Mouse (Mus musculus): ENCODE measurements around the gene Guk1. TPM values are rescaled to one million over a fixed set of nuclear protein-coding genes. Genes with fewer than 3 reads are reported as not detected.

Gene Guk1
- polyA plus RNA-seq, 1 experiment from 2014 or later = 119 TPM

- TF ChIP-seq CTCF (IDR thresholded peaks at IDR 0.05; ENCODE audit: low read depth) = no peak
- Histone ChIP-seq H3K27me3 (replicated peaks; ENCODE audit: control insufficient read depth, insufficient read depth, low read length) (peaks cover 52% of the 10 kb centered on the region), H3K27ac (ENCODE audit: low read depth, low read length) (no peak overlapping the region), H3K4me2 (replicated peaks; ENCODE audit: low read depth) (peak overlapping the region; percentile 43), H3K36me3 (ENCODE audit: control insufficient read depth, insufficient read depth) (no peaks in the 10 kb centered on the region), H3K4me3 (ENCODE audit: low read depth, low read length) (peak overlapping the region; percentile 17; the same call in 1 of the 2 replicates), H3K9me3 (ENCODE audit: control insufficient read depth) (no peaks in the 10 kb centered on the region), H3K4me1 (replicated peaks; ENCODE audit: control insufficient read depth, insufficient read depth, low read length) (no peaks in the 10 kb centered on the region), H3K9ac (ENCODE audit: low read depth, low read length) (no peak overlapping the region)
- ATAC-seq = no peak
- 3% methylated on average over 46 of the region's 48 CpGs for WGBS
Observed at GRCm38 (mm10) chr11:59176475-59176874, 15.5 kb downstream of the Guk1 start.

GRCm38 (mm10) chr11:59174189-59174838 lies 17.7 kb downstream of the Guk1 start:
- Histone ChIP-seq H3K27me3 (replicated peaks; ENCODE audit: control insufficient read depth, insufficient read depth, low read length) (peaks cover 52% of the 10 kb centered on the region), H3K4me1 (replicated peaks; ENCODE audit: control insufficient read depth, insufficient read depth, low read length) (no peaks in the 10 kb centered on the region), H3K4me3 (ENCODE audit: low read depth, low read length) (no peak overlapping the region), H3K9ac (ENCODE audit: low read depth, low read length) (no peak overlapping the region), H3K9me3 (ENCODE audit: control insufficient read depth) (no peaks in the 10 kb centered on the region), H3K36me3 (ENCODE audit: control insufficient read depth, insufficient read depth) (no peaks in the 10 kb centered on the region), H3K4me2 (replicated peaks; ENCODE audit: low read depth) (no peak overlapping the region), H3K27ac (ENCODE audit: low read depth, low read length) (no peak overlapping the region)
- ATAC-seq = no peak
- 51% methylated on average over 6 of the region's 6 CpGs for WGBS
- no peak for TF ChIP-seq CTCF (IDR thresholded peaks at IDR 0.05; ENCODE audit: low read depth)

- 75% methylated on average over 4 of the region's 4 CpGs for WGBS
- no peak for ATAC-seq
Observed at GRCm38 (mm10) chr11:59170549-59170948, 21.5 kb downstream of the Guk1 start.

GRCm38 (mm10) chr11:59169807-59170206 lies 22.2 kb downstream of the Guk1 start:
- no peaks in the 10 kb centered on the region for H3K4me1 ChIP-seq (replicated peaks; ENCODE audit: control insufficient read depth, insufficient read depth, low read length)
- no peak for ATAC-seq
- H3K9ac ChIP-seq (ENCODE audit: low read depth, low read length) = no peak overlapping the region
- H3K4me3 ChIP-seq (ENCODE audit: low read depth, low read length) = no peak overlapping the region
- WGBS = 69% methylated on average over 3 of the region's 3 CpGs
- H3K9me3 ChIP-seq (ENCODE audit: control insufficient read depth) = no peaks in the 10 kb centered on the region
- TF ChIP-seq CTCF (IDR thresholded peaks at IDR 0.05; ENCODE audit: low read depth) = no peak
- H3K4me2 ChIP-seq (replicated peaks; ENCODE audit: low read depth) = no peak overlapping the region
- no peaks in the 10 kb centered on the region for H3K36me3 ChIP-seq (ENCODE audit: control insufficient read depth, insufficient read depth)
- H3K27ac ChIP-seq (ENCODE audit: low read depth, low read length) = no peak overlapping the region
- H3K27me3 ChIP-seq (replicated peaks; ENCODE audit: control insufficient read depth, insufficient read depth, low read length) = peaks cover 11% of the 10 kb centered on the region; the same call in 1 of the 2 replicates

More at GRCm38 (mm10) chr11:59170549-59170948, 21.5 kb downstream of the Guk1 start:
- Histone ChIP-seq H3K27me3 (replicated peaks; ENCODE audit: control insufficient read depth, insufficient read depth, low read length) (peaks cover 18% of the 10 kb centered on the region), H3K36me3 (ENCODE audit: control insufficient read depth, insufficient read depth) (no peaks in the 10 kb centered on the region), H3K27ac (ENCODE audit: low read depth, low read length) (no peak overlapping the region), H3K9me3 (ENCODE audit: control insufficient read depth) (no peaks in the 10 kb centered on the region), H3K4me3 (ENCODE audit: low read depth, low read length) (no peak overlapping the region), H3K4me2 (replicated peaks; ENCODE audit: low read depth) (no peak overlapping the region), H3K4me1 (replicated peaks; ENCODE audit: control insufficient read depth, insufficient read depth, low read length) (no peaks in the 10 kb centered on the region), H3K9ac (ENCODE audit: low read depth, low read length) (no peak overlapping the region)
- no peak for TF ChIP-seq CTCF (IDR thresholded peaks at IDR 0.05; ENCODE audit: low read depth)

- no peak for ATAC-seq
- no peak overlapping the region for H3K4me2 ChIP-seq (replicated peaks; ENCODE audit: low read depth)
- 48% methylated on average over 2 of the region's 2 CpGs for WGBS
- no peaks in the 10 kb centered on the region for H3K36me3 ChIP-seq (ENCODE audit: control insufficient read depth, insufficient read depth)
- H3K27ac ChIP-seq (ENCODE audit: low read depth, low read length) = no peak overlapping the region
- peaks cover 3% of the 10 kb centered on the region; the same call in 1 of the 2 replicates for H3K4me1 ChIP-seq (replicated peaks; ENCODE audit: control insufficient read depth, insufficient read depth, low read length)
- H3K9ac ChIP-seq (ENCODE audit: low read depth, low read length) = no peak overlapping the region
- H3K4me3 ChIP-seq (ENCODE audit: low read depth, low read length) = no peak overlapping the region
- no peaks in the 10 kb centered on the region for H3K27me3 ChIP-seq (replicated peaks; ENCODE audit: control insufficient read depth, insufficient read depth, low read length)
- no peak for TF ChIP-seq CTCF (IDR thresholded peaks at IDR 0.05; ENCODE audit: low read depth)
- H3K9me3 ChIP-seq (ENCODE audit: control insufficient read depth) = no peaks in the 10 kb centered on the region
Observed at GRCm38 (mm10) chr11:59165616-59166241, 26.3 kb downstream of the Guk1 start.

- ATAC-seq = no peak
- Histone ChIP-seq H3K4me3 (ENCODE audit: low read depth, low read length) (peak overlapping the region; percentile 64; the same call in 1 of the 2 replicates), H3K27ac (ENCODE audit: low read depth, low read length) (peak overlapping the region; percentile 98; the same call in 1 of the 2 replicates), H3K4me2 (replicated peaks; ENCODE audit: low read depth) (peak overlapping the region; percentile 60; the same call in 1 of the 2 replicates), H3K36me3 (ENCODE audit: control insufficient read depth, insufficient read depth) (no peaks in the 10 kb centered on the region), H3K9ac (ENCODE audit: low read depth, low read length) (0 out of 2 replicates have a peak overlapping the region, but pooled peaks have one; percentile 89), H3K4me1 (replicated peaks; ENCODE audit: control insufficient read depth, insufficient read depth, low read length) (peaks cover 3% of the 10 kb centered on the region; the same call in 1 of the 2 replicates), H3K27me3 (replicated peaks; ENCODE audit: control insufficient read depth, insufficient read depth, low read length) (no peaks in the 10 kb centered on the region), H3K9me3 (ENCODE audit: control insufficient read depth) (no peaks in the 10 kb centered on the region)
- WGBS = 73% methylated on average over 9 of the region's 9 CpGs
- TF ChIP-seq CTCF (IDR thresholded peaks at IDR 0.05; ENCODE audit: low read depth) = no peak
Observed at GRCm38 (mm10) chr11:59164384-59164783, 27.6 kb downstream of the Guk1 start.
